Mouse (Mus musculus): ENCODE results near the gene Zbtb25.

Zbtb25 gene

GRCm38 (mm10) chr12:76336111-76336965 is 33.1 kb downstream of the Zbtb25 start:
- in situ Hi-C loops (cut with MseI, MboI) = no loop called here

DNA sequence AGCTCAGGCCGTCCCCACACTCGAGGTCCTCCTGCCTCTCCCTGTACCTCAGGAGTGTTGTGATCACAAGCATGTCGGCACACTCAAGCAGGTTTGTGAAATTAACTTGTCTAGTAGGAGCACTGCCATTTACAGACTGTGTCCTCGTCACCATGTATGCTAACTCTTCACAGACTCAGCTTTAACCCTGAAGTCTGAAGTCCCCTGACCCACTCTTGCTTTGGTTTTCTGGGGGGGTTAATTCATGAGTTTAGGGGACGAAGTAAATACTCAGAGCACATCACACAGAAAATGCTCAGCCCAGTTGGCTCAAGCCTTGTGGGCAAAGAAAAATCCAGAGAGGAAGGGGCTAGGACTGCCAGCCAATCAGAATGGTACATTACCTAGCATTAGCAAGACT is 33.8 kb downstream of the Zbtb25 start:
- in situ Hi-C loops (cut with MseI, MboI) = no loop called here

DNA sequence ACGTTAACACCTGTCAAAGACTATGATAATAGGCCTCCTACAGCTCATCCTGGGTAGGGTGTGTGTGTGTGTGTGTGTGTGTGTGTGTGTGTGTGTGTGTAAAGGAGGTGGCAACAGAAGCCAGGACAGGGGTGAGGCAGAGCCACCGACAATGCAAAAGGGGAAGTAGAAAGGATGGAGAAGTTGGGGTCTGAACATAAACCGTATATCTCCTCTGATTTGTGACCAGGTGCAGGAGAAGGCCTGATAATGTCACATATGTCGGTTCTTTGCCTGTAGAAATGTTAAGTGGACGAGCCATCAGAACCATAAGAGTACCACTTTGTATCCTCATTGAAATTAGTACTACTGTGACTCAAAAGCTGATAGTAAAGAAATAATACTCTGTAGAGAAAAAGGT is 35.7 kb downstream of the Zbtb25 start:
- in situ Hi-C loops (cut with MseI, MboI) = no loop called here

DNA sequence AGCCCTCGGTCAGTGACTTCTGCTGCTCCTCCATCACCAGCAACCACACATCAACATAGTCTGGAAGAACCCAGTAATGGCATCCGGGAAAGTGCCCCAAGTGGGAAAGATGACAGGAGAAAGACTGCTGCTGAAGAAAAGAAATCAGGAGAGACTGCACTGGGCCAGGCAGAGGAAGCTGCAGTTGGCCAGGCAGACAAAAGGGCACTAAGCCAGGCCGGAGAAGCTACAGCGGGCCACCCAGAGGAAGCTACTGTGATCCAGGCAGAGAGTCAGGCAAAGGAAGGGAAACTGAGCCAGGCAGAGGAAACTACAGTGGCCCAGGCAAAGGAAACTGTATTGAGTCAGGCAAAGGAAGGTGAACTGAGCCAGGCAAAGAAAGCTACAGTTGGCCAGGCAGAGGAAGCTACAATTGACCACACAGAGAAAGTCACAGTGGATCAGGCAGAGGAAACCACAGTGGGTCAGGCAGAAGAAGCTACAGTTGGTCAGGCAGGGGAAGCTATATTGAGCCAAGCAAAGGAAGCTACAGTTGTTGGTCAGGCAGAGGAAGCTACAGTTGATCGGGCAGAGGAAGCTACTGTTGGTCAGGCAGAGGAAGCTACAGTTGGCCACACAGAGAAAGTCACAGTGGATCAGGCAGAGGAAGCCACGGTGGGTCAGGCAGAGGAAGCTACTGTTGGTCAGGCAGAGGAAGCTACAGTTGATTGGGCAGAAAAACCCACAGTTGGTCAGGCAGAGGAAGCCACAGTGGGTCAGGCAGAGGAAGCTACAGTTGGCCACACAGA is 40.6 kb downstream of the Zbtb25 start:
- in situ Hi-C loops (cut with MseI, MboI) = no loop called here

GRCm38 (mm10) chr12:76326437-76327220 is 42.8 kb downstream of the Zbtb25 start:
- in situ Hi-C loops (cut with MseI, MboI) = no loop called here

DNA sequence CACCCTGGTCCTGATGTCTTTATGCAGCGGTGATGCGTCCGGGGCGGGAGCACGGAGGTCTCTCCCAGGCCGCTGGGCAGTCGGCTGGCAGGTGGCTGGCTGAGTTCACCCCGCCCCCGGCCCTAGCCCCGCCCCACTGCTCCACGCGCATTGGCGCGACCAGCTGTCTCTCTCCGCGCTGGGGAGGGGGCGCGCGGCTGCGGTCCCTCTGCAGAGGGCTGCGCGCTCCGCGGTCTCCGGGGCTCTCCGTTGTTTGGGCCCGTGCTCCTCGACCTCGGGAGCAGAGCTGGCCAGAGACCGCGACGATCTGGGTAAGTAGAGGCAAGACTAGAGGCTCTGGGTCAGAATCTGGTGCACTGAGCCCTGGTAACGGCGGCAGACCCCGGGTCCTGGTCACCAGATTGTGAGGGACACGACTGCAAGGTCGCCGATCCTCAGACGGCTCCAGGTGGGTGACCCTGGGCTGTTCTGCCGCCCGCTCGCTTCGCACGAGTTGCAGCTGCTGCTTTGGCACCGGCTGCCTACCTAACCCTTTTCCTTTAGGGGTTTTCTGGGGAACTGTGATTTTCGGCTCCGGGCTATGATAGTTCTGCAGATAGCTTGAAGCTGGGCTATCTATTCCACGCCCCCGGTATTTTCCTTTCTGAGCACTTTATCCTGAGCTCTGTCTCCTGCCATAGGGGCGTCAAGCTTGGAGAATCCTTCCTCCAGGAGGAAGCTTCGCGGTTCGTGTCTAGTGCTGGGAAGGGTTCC is 44.5 kb downstream of the Zbtb25 start, which contains the start of gene Akap5:
Gene Akap5, plus strand, starts transcription at position 213 of the 753 bp plus-strand sequence.
- in situ Hi-C loops (cut with MseI, MboI) = no loop called here

- in situ Hi-C loops (cut with MseI, MboI) = no loop called here
Measured at GRCm38 (mm10) chr12:76318282-76319212, 50.9 kb downstream of the Zbtb25 start.

DNA sequence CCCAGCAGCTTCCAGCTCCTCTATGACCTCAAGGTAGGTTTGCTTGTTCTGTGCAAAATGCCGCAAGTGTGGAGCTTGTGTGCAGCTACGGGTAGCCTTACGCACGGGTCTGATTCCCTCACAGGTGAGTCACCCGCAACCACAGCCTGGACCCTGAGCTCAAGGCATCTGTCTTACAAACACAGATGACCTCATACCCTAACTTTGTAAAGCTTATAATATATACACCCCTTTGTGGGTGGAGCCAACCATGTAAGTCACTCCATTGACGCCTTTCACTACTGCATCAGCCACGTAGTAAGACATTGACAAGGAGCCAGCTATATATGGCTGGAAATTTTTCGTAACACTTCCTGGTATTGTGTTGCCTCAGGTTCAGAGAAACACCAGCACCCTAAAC is 57.5 kb downstream of the Zbtb25 start:
- in situ Hi-C loops (cut with MseI, MboI) = no loop called here

DNA sequence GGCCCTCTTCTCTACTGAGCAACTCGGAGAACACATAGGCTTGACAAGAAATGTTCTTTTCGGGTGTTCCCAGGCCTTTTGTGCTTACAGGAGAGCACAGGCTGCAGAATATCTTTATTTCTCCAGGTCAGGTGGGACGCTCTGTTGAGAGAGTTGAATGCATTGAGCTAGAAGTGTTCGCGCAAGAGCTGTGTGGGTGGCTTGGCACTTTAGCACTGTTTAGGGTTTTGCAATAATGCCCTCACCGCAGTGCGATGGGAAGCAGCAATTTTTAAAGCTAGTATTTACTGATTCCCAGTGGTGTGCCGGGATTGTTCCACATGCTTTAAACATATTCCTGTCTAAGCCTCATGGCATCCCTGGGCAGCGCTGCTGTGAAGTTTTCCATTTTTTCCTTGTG is 58.2 kb downstream of the Zbtb25 start:
- in situ Hi-C loops (cut with MseI, MboI) = no loop called here

DNA sequence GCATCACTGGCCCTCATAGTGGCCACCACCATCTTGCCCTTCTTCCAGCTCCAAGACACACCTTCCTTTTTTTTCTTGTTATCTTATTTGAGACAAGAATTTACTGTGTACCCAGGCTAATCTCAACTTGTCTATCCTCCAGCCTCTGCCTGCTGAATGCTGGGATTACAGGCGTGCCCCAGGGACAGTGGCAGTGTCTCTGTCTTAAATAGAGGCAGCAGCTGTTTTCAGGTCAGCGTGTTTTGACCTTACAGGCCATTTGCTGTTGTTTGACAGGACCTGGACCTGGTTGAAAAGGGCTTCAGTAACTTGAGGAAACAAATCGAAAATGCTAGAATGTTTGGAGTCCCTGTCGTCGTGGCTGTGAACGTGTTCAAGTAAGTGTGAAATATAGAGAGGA is 58.8 kb downstream of the Zbtb25 start:
- in situ Hi-C loops (cut with MseI, MboI) = no loop called here

- in situ Hi-C loops (cut with MseI, MboI) = no loop called here
Measured at GRCm38 (mm10) chr12:76310007-76310406, 59.4 kb downstream of the Zbtb25 start.

DNA sequence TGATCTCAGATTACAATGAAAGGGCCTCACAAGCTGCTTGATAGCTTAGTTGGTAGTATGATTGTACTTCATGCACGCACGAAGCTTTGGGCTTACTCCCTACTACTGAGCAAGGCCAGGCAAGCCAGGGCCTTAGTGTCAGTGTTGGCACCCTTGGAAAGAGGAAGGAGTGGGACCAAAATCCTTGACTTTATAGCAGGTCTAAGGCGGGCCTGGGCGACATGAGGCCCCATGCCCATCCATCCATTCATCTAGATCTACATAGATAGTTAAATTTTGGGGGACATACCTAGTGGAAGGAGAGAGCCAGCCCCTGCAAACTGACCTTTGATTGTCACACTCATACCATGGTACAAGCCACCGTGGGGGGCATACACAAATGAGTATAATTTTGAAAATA is 61.0 kb downstream of the Zbtb25 start:
- in situ Hi-C loops (cut with MseI, MboI) = no loop called here

GRCm38 (mm10) chr12:76307964-76308363 is 61.4 kb downstream of the Zbtb25 start:
- in situ Hi-C loops (cut with MseI, MboI) = no loop called here

GRCm38 (mm10) chr12:76306852-76307561 is 62.4 kb downstream of the Zbtb25 start:
- in situ Hi-C loops (cut with MseI, MboI) = no loop called here

DNA sequence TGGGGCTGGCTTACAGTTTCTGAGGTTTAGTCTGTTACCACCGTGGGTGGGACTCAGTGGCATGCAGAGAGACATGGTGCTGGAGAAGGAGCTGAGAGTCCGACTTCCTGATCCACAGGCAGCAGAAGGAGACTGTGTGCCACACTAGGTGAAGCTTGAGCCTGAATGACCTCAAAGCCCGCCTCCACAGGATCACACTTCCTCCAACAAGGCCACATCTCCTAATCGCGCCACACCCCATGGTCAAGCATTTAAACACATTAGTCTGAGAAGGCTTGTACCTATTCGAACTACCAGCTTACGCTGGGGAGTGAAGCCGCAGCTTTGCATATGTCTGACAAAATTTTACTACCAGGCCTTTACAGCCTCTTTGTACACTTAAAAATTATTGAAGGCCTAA is 64.3 kb downstream of the Zbtb25 start:
- in situ Hi-C loops (cut with MseI, MboI) = no loop called here

GRCm38 (mm10) chr12:76304199-76304598 is 65.2 kb downstream of the Zbtb25 start:
- in situ Hi-C loops (cut with MseI, MboI) = no loop called here

GRCm38 (mm10) chr12:76303474-76303873 is 65.9 kb downstream of the Zbtb25 start:
- in situ Hi-C loops (cut with MseI, MboI) = no loop called here

DNA sequence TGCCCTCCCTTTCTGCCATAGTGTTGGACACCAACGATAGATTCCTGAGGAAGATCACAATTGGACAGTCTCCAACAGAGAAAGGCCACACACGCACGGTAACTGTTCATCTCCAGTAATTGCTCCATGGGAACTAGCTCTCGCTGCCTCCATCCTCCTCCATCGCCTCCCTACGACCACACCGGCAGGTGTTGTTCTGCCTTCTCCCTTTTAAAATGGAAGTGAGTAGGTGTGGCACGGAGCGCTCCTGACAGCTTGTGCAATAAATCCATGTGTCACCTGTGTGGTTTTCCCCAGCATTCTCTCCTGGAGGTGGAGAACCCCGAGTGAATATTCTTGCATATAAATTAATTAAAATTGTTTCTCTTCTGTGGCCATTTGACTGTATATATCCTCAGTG is 69.0 kb downstream of the Zbtb25 start:
- in situ Hi-C loops (cut with MseI, MboI) = no loop called here

DNA sequence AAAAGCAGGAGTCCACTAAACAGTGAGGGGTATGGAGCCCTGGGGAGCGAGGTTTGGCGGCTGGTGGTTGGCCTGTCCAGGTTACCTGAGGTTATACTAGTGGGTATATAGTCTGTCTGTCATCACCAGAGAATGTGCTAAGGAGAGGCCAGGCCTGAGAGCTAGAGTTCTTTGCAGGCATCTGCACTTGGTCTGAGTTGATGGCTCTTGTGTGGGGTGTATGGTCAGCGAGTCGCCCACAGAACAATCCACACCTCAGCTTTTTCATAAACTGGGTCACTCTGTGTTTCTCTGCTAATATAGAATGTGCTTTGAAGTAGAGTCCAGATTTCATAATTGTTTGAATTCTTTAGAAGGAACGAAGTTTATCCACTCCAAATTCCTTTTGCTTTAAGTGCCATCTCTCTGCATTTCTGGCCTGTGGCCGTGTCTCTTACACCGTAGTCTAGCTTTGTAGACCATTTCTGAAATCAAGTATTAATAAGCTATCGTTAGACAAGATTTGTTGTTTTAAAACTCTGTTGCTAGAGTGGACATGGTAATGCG is 70.0 kb downstream of the Zbtb25 start:
- in situ Hi-C loops (cut with MseI, MboI) = no loop called here

All from mouse trophoblast stem cell (cell line).